Mouse (Mus musculus): ENCODE data around the gene Ebf1.
A peak's percentile ranks its signal among the peaks of the same experiment; 100 is the strongest.

The Ebf1 gene

DNA sequence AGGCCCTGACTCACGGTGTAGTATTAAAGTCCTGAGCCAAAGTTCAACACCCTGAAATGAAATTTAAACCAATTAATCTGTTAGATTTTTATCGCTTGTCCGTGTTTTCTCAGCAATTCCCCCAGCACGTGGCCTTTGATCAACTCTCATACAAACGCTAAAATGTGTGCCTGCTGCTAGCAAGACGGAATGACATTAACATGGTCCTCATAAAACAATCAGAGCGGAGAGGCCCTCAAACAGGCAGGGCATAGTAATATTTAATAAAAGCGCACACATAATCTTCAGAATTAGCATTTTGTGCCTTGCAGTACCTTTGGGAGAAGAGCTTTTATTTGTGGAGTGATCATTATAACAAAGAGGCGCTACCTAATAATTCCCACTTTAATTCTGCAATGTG, 287.0 kb downstream of the Ebf1 start:
- DNase-seq = no peak

GRCm38 (mm10) chr11:44906456-44906855, 289.3 kb downstream of the Ebf1 start:
- DNase-seq = no peak

DNA sequence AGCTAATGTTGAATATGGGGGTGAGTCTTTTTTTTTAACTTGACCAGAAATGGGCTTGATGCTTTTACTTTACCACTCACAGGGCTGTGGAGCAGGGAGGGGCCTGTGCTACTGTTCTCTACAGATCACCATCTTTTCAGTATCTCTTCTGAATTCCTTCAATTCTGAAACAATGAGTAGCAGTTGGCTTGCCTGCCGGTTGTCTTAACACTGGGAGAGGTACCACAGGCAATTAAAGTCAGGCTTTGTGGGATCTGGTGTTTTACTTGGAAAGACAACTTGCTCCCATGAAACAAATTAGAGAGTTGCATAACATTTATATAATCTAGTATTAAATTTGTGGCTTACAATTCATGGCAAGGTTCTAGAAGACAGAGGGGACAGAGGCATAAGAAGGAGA, 294.6 kb downstream of the Ebf1 start:
- no peak for DNase-seq

DNA sequence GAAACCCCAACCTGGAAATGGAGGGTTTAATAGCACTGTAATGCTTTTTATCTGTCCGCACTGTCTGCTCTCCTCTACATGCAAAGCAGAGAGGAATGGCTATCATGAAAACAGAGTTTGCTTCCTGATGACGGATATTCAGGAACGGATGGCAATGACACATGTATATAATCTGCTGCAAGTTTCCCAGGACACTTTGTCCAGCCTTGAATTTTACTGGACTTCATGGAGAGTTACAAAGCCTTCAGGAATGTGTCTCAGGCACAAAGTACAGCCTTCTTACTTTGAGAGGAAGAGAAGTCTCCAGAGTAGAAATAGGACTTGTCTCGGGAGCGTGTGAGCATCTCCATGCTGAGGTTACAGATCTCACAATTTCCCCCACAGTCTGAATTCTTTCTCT, 296.7 kb downstream of the Ebf1 start:
- no peak for DNase-seq

DNA sequence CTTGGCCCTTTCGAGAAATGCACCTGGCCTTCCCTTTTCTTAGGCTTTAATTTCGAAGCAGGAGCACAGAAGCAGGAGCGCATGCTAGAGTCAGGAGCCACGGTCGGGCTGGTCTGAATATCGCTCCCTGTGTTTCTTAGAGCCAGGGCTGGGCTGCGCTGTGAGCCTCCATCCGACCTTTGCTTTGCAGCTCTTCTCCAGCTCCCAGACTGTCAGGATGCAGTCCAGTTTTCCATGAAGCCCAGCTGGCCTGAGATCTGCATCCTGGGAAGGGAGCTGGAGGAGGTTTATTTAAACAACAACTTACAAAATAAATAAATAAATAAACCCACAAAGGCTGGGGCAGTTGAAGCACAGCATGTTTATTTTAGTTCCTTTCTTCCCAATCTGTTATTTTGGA, 299.9 kb downstream of the Ebf1 start:
- DNase-seq = no peak

DNA sequence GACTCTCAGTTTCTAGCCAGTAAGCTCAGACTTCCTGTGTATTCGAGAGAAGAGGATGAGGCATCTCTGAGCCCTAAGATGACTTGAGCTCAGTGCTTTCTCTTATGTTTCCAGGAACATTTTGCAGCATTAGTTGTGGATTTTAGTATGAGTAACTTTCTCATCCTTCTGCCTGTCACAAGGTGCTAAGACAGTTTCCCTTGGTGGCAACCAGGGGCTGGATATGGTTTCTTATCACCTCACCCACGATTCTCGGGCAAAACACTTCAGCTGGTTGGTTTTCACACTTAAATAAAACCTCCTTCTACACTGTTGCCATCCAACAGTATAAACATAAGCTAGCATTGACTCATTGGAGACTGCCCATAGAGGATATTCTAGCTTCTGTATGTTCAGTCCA, 306.0 kb downstream of the Ebf1 start:
- DNase-seq = no peak

DNA sequence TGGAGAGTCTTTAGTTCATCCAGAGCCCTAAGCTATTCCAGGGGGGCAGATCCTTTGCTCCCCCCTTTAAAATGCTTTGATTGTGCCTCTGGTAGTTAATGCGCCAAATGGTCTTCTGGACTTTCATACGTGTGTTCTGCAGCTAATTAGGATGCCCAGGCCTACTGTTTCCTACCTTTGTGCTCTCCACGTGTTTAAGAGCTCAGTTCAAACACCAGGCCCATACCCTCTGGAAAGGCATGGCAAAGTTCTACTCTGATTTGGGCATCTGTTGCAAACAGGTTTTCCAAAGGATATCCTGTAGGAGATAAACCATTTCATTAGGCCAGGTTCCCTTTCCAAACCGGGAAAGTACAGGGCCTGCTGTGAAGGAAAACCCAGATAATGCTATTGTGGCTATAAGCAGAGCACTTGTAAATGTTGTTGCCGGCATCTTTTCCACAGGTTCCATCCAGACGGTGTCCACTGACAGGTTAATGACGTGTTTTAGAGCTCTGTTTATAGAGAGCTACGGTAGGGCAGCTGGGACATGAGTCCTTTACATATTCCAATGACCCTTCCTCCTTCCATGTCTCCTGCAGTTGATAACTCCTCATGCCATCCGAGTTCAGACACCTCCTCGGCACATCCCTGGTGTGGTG, 306.9 kb downstream of the Ebf1 start:
- no peak for DNase-seq

- DNase-seq = peak; percentile 25 to 35
These were observed 307.8 kb downstream of the Ebf1 start for GRCm38 (mm10) chr11:44924896-44925295.

GRCm38 (mm10) chr11:44925806-44926525, 308.8 kb downstream of the Ebf1 start:
- no peak for DNase-seq

DNA sequence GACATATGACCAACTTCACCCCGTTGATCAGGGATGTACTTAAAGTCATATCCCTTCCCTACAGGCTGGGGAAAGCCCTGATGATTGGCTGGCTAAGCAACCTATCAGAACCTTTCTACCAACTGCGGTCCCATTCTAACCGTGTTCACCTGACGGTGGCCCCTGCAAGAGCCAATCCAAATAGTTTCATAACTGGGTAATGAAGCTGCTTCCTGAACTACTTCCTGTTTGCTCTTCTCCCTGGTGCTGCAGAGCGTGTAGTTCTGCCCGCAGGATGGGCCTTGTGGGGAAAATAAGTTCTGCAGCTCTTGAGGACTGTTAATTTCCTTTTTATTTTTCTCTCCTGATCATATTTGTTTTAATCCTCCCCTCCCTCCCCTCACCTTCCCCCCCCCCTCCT, 311.3 kb downstream of the Ebf1 start:
- DNase-seq = no peak

DNA sequence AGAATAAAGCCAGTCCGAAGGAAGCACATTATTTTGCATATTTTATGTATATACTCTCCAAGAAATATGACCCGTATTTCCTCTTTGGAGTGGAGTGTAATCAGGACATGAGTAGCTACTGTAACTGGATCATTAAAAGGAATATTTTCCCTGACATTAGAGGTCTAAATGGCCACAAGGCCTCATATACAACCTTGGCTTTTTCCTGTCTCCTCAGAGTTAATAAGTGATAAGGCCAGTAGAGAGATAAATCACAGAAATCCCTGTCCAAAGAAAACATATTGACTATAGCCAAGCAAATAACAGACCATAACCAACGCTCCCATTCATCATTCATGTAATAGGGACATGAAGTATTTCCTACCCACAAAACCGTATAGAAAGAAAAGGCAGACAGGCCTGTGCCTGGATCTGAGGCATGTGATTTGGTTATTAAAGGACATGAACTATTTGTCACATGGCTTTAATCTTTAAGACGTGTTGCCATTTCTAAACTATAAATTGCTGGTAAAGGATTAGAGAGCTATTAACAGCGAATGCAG, 315.9 kb downstream of the Ebf1 start:
- no peak for DNase-seq

- no peak for DNase-seq
These were observed 326.7 kb downstream of the Ebf1 start for GRCm38 (mm10) chr11:44943781-44944180.

GRCm38 (mm10) chr11:44944401-44944800, 327.3 kb downstream of the Ebf1 start:
- no peak for DNase-seq

DNA sequence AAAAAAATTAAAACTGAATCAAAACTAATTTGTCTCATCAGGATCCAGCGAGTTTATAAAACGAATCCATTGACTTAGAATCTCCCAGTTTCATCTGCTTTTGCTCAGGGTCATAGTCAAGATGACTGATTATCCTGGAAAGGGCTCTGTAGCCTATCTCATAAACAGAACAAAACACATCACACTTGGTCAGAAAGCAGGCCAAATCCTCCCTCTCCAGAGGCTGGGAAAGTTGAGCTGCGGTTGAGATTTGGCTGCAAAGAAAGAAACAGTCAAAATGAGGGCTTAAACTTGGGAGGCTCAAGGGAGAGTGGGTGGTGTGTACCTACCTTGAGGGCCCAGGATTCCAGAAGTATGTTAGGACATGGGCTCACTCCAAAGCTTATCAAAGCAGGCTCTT, 329.5 kb downstream of the Ebf1 start:
- no peak for DNase-seq

DNA sequence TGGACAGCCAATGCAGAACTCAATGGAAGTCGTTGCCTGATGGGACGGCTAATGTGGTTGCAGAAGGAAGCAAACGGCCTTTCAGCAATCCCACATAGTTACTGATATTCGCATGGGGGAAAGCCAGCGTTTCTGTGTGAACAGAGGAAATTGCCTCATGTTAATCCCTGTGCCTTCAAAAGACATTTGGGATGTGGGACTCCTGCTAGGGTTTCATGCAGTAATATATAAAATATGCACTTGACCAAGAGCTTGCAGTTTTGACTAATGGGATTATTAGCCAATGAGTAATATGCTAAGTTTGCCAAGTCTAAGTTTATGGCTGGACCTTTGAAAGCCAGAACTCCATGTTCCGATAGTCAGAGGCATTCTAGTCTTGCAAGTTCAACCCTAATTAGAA, 331.4 kb downstream of the Ebf1 start:
- DNase-seq = no peak

DNA sequence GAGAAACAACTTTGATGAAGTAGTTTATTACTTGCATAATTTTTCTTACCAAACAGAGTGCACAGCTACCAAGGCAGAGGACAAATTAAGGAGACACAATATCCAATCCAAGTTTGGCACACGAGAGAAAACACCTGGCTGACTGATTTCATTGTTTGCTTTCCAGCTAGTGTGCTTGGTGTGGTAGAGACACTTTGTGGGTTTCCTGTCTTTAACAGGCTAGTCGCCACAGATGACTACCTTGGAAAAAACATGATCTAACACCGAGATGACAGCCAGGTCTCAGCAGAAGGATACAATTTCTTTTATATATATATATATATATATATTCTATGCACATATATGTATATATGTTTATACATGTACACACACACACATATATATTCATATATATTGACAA, 332.0 kb downstream of the Ebf1 start:
- no peak for DNase-seq

- DNase-seq = peak in 1 of 2 experiments; percentile 4
These were observed 333.2 kb downstream of the Ebf1 start for GRCm38 (mm10) chr11:44950319-44950718.

DNA sequence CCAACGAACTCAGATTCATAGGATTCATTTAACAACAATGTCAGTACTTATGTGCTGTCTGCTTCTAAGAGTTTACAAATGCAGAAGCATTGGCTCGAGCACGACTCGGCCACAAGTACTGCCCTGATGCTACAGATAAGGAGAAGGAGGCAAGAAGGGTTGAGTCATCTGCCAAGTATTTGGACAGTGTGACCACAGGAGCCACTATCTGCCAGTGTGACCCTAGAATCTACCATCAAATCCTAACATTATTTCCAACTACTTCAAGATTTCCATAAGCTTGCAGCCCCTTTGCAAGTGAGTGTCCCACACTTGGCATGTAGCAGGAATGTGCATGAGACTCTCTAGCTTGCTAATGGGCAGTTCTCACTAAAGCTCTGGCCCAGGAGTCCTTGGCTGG, 334.4 kb downstream of the Ebf1 start:
- DNase-seq = no peak

DNA sequence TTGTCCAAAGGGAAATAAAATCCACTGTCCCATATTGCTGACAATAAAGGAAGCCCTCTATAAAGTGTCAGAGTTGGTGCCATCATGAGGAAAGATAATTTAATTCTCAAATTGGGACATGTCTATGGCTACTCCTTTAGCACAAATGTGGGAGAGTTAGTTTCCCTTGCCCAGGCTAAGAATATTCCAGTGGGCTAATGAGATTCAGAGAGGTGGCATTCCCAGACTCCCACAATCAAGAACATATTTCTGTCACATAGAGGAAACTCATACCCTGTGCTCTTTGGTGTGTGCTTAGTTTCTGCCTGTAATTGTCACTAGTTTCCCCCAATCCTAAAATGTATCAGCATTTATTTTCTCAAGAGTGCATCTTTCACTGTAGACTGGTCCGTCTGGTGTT, 336.2 kb downstream of the Ebf1 start:
- DNase-seq = no peak

GRCm38 (mm10) chr11:44953863-44954262, 336.7 kb downstream of the Ebf1 start:
- DNase-seq = no peak

- DNase-seq = no peak
These were observed 337.2 kb downstream of the Ebf1 start for GRCm38 (mm10) chr11:44954362-44954761.

GRCm38 (mm10) chr11:44962746-44963440, 345.8 kb downstream of the Ebf1 start:
- no peak for DNase-seq

DNA sequence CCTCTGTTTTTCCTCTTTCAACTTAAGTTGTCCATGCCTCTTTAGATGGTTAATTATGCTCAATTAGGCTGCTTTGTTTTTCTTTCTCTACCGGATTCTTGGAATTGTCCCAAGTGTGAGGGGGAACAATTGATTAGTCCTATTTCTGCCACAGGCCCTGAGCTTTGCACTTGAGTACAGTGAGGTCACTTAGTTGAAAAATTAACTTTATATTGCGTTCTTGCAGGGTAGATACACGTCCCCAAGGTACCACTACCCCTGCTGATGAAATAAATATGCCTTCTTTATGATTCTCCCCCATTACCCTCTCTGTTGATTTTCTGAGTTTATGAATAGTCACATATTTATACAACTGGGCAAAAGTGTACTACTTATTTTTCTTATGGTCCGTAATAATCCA, 351.9 kb downstream of the Ebf1 start:
- DNase-seq = no peak

DNA sequence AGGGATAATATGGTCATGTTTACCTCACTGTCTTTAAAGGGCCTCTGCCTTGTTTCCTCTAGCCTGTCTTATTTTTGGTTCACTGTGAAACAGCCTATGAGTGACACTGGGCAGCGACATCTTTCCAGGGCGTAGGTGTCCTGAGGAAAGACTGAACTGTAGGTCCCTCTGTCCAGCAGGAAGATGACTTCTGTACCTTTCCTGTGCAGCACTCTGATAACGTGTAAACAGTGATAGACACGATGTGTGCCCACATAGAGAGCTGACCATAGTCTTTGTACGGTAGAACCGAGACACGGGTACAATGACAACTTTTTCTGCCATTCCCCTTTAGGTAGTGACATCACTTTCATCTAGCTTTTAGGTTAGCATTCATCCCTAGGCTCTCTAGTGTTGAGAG, 357.2 kb downstream of the Ebf1 start:
- no peak for DNase-seq
